Mouse (Mus musculus): ENCODE measurements around the gene Snrpa1. TPM values are rescaled to one million over a fixed set of nuclear protein-coding genes. Genes with fewer than 3 reads are reported as not detected.
"Not testable (repeated sequence)": the region's sequence is repeated elsewhere in the genome, so short reads cannot be mapped to it uniquely, and the experiment has no call there.

Snrpa1 gene
- polyA plus RNA-seq, 1 experiment from 2014 or later = 159 TPM

DNA sequence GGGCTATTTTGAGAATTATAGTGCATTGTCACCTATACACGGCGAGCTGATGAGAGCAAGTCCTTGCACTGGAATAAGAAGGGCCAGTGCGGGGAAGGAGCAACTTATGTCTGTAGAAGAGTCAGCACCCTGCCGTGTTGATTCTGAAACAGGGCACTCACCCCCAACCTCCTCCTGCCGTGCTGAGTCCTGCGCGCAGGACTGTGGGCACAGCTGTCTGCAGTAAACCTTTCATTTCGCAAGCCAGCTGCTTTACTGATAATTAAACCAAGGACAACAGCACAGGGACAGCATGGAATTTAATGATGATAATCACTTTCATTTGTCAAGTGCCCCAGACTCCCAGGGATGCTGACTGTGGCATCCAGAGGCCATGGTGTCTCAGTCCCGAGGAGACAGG is 14.2 kb upstream of the Snrpa1 start:
- no peak for ATAC-seq (ENCODE audit: low FRiP score, low TSS enrichment)
- Histone ChIP-seq H3K27me3 (ENCODE audit: insufficient read depth, low read length) (no peaks in the 10 kb centered on the region), H3K27ac (ENCODE audit: low read length) (no peak overlapping the region), H3K4me3 (ENCODE audit: low read length) (no peak overlapping the region), H3K9me3 (ENCODE audit: low read length) (no peaks in the 10 kb centered on the region), H3K4me2 (replicated peaks; ENCODE audit: low read depth, low read length) (no peak overlapping the region), H3K4me1 (ENCODE audit: insufficient read depth, low read length) (0 out of 2 replicates have a peak, but pooled peaks cover 2% of the 10 kb centered on the region), H3K9ac (replicated peaks; ENCODE audit: low read length) (no peak overlapping the region), H3K36me3 (ENCODE audit: insufficient read depth, low read length) (no peaks in the 10 kb centered on the region)
- 23% methylated on average over 9 of the region's 9 CpGs for WGBS

DNA sequence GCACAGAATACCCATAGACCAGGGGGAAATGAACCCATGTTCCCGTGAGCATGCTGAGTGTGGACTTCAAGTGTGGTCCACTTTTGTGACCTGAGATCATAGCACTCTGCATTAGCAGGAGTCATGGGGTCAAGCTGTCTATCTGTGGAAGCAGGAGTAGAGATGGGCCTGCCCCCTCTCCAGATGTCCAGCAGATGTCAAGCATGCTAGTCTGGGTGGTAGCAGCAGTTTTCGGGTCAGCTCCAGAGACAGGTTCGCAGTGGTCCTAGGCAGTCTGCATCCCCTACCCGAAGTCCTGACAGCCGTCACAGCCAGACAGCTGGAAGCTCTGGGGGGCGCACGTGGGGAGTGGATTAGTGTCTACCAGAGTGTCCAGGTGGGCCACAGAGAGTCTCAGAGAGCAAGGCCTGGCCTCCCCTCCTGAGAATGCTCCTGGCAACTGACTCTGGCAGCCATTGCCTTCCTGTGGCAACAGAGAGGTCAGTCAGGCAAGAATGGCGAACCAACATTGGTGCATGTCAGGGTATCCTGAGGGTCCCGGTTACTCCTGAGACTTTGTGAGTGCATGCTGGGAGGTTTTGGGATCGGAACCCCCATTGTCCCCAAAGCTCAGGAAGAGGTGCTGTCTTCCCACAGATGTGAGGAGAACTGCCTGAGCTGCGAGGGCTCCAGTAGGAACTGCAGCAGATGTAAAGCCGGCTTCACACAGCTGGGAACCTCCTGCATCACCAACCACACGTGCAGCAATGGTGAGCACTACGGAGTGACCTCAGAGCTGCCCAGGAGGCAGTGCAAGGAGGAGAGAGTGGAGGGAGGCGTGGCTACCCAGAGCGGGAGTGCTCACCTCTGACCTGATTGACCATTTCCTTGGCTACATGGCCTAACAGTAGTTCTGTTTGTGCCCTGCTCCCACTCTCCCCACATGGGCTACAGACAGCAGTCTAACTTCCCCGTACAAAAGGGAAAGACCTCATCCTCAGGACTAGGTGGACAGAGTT is 11.6 kb upstream of the Snrpa1 start:
- Histone ChIP-seq H3K36me3 (ENCODE audit: insufficient read depth, low read length) (no peaks in the 10 kb centered on the region), H3K27ac (ENCODE audit: low read length) (no peak overlapping the region), H3K4me3 (ENCODE audit: low read length) (no peak overlapping the region), H3K4me2 (replicated peaks; ENCODE audit: low read depth, low read length) (no peak overlapping the region), H3K4me1 (ENCODE audit: insufficient read depth, low read length) (0 out of 2 replicates have a peak, but pooled peaks cover 2% of the 10 kb centered on the region), H3K9ac (replicated peaks; ENCODE audit: low read length) (no peak overlapping the region), H3K9me3 (ENCODE audit: low read length) (no peaks in the 10 kb centered on the region), H3K27me3 (ENCODE audit: insufficient read depth, low read length) (no peaks in the 10 kb centered on the region)
- no peak for ATAC-seq (ENCODE audit: low FRiP score, low TSS enrichment)
- WGBS = 56% methylated on average over 17 of the region's 17 CpGs

DNA sequence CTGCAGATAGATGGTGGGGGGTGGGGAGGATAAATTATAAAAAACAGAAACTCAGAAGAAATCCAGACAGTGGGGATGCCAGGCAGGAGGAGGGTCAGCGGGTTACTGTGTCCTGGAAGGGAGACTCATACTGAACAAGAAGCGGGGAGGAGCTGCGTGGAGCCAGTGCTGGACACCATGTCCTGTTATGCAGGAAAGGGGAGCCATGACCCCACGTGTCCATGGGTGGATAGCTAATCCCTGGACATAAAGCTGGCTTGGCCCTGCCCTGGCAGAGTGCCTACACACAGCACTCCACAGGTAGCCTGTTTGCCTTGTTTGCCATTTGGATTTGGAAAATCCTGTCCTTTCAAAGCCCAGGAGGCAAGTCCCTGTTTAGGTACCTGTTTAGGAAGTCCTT is 10.8 kb upstream of the Snrpa1 start:
- Histone ChIP-seq H3K36me3 (ENCODE audit: insufficient read depth, low read length) (no peaks in the 10 kb centered on the region), H3K4me3 (ENCODE audit: low read length) (no peak overlapping the region), H3K4me1 (ENCODE audit: insufficient read depth, low read length) (0 out of 2 replicates have a peak, but pooled peaks cover 2% of the 10 kb centered on the region), H3K27me3 (ENCODE audit: insufficient read depth, low read length) (no peaks in the 10 kb centered on the region), H3K9me3 (ENCODE audit: low read length) (no peaks in the 10 kb centered on the region; the same call in 1 of the 2 replicates), H3K27ac (ENCODE audit: low read length) (no peak overlapping the region), H3K9ac (replicated peaks; ENCODE audit: low read length) (no peak overlapping the region), H3K4me2 (replicated peaks; ENCODE audit: low read depth, low read length) (no peak overlapping the region)
- ATAC-seq (ENCODE audit: low FRiP score, low TSS enrichment) = no peak
- 75% methylated on average over 4 of the region's 4 CpGs for WGBS

DNA sequence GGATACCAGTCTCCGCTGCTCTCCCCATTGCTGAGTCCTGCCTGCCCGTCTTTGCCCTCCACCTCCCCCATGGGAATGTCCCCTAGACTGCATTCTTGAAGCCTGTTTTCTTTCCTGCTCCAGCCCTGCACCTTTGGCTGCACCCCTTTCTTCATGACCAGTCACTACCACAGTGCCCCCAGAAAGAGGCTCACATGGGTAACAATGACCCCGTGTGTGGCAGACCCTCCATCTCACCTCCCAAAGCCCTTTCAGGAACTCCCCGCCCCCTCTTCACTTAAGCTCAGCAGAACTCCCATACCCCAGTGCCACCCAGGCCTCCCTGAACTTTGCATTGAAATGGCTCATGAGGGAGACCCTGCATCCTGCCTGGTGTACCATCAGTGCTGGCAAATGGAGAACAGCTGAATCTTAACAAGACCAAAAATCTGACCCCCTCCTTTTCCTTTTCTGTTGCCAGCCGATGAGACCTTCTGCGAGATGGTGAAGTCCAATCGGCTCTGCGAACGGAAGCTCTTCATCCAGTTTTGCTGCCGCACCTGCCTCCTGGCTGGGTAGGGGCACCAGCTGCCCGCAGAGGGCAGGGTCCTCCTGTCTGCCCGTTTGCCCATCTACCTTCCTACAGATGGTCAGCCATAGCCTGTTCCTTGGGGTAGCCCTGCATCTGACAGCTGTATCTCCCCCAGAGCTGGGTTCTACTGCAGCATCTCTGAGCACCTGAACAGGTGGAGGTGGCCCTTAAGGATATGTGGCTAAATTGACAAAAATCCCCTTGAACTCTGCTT is 10.2 kb upstream of the Snrpa1 start:
- H3K9ac ChIP-seq (replicated peaks; ENCODE audit: low read length) = no peak overlapping the region
- H3K4me1 ChIP-seq (ENCODE audit: insufficient read depth, low read length) = 0 out of 2 replicates have a peak, but pooled peaks cover 2% of the 10 kb centered on the region
- H3K4me2 ChIP-seq (replicated peaks; ENCODE audit: low read depth, low read length) = no peak overlapping the region
- H3K9me3 ChIP-seq (ENCODE audit: low read length) = no peaks in the 10 kb centered on the region; the same call in 1 of the 2 replicates
- H3K4me3 ChIP-seq (ENCODE audit: low read length) = no peak overlapping the region
- H3K27me3 ChIP-seq (ENCODE audit: insufficient read depth, low read length) = no peaks in the 10 kb centered on the region
- no peak overlapping the region for H3K27ac ChIP-seq (ENCODE audit: low read length)
- ATAC-seq (ENCODE audit: low FRiP score, low TSS enrichment) = no peak
- H3K36me3 ChIP-seq (ENCODE audit: insufficient read depth, low read length) = no peaks in the 10 kb centered on the region
- WGBS = 85% methylated on average over 12 of the region's 12 CpGs

DNA sequence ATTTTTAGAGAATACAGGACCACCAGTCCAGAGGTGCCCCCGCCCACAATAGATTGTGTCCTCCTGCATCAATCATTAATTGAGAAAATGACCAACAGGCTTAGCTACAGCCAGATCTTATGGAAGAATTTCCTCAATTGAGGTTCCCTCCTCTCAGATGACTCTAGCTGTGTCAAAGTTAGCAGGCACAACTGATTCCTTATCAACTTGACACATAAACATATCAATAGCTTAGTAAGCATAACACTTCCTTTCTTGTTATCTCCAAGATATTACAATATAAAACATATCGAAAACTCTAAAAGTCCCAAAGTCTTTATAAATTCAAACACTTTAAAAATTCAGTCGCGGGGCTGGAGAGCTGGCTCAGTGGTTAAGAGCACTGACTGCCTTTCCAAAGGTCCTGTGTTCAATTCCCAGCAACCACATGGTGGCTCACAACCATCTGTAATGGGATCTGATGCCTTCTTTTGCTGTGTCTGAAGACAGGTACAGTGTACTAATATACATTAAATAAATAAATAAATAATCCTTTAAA is 4.8 kb upstream of the Snrpa1 start:
- H3K36me3 ChIP-seq (ENCODE audit: insufficient read depth, low read length) = no peaks in the 10 kb centered on the region
- ATAC-seq (ENCODE audit: low FRiP score, low TSS enrichment) = no peak

DNA sequence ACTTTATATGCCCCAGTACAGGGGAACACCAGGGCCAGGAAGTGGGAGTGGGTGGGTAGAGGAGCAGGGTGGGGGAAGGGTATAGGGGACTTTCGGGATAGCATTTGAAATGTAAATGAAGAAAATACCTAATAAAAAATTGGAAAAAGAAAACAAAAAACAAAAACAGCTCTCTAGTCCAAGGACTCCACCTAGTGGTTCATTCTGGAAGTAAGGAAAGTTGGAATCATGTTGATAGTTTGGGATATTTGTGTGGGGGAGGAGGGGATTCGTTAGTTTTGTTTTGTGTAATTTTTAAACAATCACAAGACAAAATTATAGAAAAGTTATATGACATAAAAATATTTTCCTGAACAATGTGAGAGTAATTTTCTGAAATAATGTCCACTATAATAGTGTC is 3.4 kb upstream of the Snrpa1 start:
- H3K4me1 ChIP-seq (ENCODE audit: insufficient read depth, low read length); H3K4me3 ChIP-seq (ENCODE audit: low read length); ATAC-seq (ENCODE audit: low FRiP score, low TSS enrichment); H3K27ac ChIP-seq (ENCODE audit: low read length); H3K9me3 ChIP-seq (ENCODE audit: low read length); H3K27me3 ChIP-seq (ENCODE audit: insufficient read depth, low read length); H3K36me3 ChIP-seq (ENCODE audit: insufficient read depth, low read length); H3K4me2 ChIP-seq (replicated peaks; ENCODE audit: low read depth, low read length); H3K9ac ChIP-seq (replicated peaks; ENCODE audit: low read length): not testable (repeated sequence)
- 10% methylated on average over 2 of the region's 2 CpGs for WGBS

More for the DNA sequence above, 4.8 kb upstream of the Snrpa1 start:
- no peak overlapping the region for H3K9ac ChIP-seq (replicated peaks; ENCODE audit: low read length)
- no peak overlapping the region for H3K27ac ChIP-seq (ENCODE audit: low read length)
- no peaks in the 10 kb centered on the region; the same call in 1 of the 2 replicates for H3K9me3 ChIP-seq (ENCODE audit: low read length)
- H3K4me1 ChIP-seq (ENCODE audit: insufficient read depth, low read length) = no peaks in the 10 kb centered on the region
- H3K4me3 ChIP-seq (ENCODE audit: low read length) = no peak overlapping the region
- H3K27me3 ChIP-seq (ENCODE audit: insufficient read depth, low read length) = no peaks in the 10 kb centered on the region
- H3K4me2 ChIP-seq (replicated peaks; ENCODE audit: low read depth, low read length) = no peak overlapping the region
- WGBS = 93% methylated on average over 4 of the region's 4 CpGs

DNA sequence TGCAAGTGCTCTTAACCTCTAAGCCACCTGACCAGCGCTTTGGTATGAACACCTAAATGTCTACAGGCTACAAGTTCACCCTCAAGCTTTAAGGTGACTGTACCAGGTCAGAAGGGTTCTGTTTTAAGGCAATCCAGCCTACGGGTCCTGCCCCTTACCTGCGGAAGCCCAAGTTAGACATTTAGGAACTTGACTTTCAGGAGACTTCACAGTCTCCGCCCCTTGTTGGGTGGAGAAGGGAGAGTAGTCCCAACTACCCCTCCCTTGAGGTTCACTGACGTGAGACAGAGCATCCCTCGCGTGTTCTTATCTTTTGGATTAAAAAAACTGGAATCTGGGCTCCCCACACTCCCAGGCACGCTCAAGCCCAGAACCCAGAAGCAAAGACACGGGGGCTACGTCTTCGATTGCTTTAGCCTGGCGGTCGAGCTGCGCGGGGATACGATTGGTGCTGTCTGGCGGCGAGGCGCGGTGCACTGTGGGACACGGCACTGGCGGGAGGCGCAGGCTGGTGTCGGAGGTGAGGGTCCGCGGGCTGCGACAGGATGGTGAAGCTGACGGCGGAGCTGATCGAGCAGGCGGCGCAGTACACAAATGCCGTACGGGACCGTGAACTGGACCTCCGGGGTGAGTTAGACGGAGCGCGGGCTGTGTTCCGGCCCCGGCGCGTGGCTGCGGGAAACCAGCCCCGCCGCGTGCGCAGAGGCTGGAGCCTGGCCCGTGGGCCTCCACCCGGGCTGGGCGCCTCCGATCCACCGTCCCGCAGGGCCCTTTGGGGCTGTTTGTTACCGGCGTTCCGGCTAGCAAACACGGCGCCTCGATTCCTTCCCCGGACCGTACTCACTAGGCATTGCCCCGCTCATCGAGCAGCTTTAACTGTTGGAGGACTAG is 1.5 kb downstream of the Snrpa1 start:
- Histone ChIP-seq H3K4me1 (ENCODE audit: insufficient read depth, low read length) (peaks cover 15% of the 10 kb centered on the region), H3K9ac (replicated peaks; ENCODE audit: low read length) (peak overlapping the region; percentile 94), H3K4me2 (replicated peaks; ENCODE audit: low read depth, low read length) (peak overlapping the region; percentile 69), H3K36me3 (ENCODE audit: insufficient read depth, low read length) (peaks cover 11% of the 10 kb centered on the region), H3K27ac (ENCODE audit: low read length) (peak overlapping the region; percentile 76), H3K9me3 (ENCODE audit: low read length) (no peaks in the 10 kb centered on the region), H3K27me3 (ENCODE audit: insufficient read depth, low read length) (no peaks in the 10 kb centered on the region), H3K4me3 (ENCODE audit: low read length) (peak overlapping the region; percentile 94)
- WGBS = 0% methylated on average over 62 of the region's 64 CpGs
- peak; percentile 96 for ATAC-seq (ENCODE audit: low FRiP score, low TSS enrichment)

DNA sequence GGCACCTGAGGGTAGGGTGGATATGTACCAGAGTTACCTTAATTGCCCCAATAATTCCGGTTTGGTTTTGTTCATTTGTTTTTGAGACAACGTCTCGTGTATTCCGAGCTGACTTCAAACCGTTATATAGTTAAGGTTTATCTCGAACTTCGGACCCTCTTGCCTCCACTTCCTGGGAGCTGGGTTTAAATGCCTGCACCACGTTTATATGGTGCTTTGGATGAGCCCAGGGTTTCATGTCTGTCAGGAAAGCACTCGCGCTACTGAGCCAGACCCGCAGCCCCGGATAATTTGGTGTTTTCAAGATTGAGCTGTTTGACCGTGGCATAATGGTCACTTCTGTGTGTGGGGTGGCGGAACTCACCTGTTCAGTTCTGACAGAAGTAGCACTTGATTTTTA is 2.3 kb downstream of the Snrpa1 start:
- no peak overlapping the region for H3K27ac ChIP-seq (ENCODE audit: low read length)

DNA sequence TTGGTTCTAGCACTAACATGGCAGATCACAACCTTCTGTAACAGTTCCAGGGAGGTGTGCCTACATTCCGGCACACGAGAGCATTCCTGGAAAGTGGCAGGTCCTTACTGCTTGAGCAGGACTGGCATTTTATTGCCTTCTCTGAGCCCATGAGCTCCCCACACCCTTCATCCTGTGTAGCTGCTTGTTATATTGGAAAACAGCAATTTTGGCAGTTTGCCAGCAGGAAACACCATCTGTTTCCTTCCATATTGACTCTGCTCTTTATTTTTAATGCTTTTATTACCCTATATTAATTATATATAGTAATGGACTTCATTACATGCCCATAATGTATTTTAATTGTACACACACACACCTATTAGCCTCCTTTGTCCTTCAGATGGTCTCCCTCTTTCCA is 17.6 kb downstream of the Snrpa1 start:
- no peak overlapping the region for H3K9ac ChIP-seq (replicated peaks; ENCODE audit: low read length)
- H3K4me3 ChIP-seq (ENCODE audit: low read length) = no peak overlapping the region
- 0 out of 2 replicates have a peak overlapping the region, but pooled peaks have one; percentile 3 for H3K27ac ChIP-seq (ENCODE audit: low read length)
- peaks cover 20% of the 10 kb centered on the region for H3K4me1 ChIP-seq (ENCODE audit: insufficient read depth, low read length)
- no peaks in the 10 kb centered on the region for H3K27me3 ChIP-seq (ENCODE audit: insufficient read depth, low read length)
- 49% methylated on average over 2 of the region's 2 CpGs for WGBS
- H3K9me3 ChIP-seq (ENCODE audit: low read length) = no peaks in the 10 kb centered on the region
- no peak for ATAC-seq (ENCODE audit: low FRiP score, low TSS enrichment)
- no peak overlapping the region for H3K4me2 ChIP-seq (replicated peaks; ENCODE audit: low read depth, low read length)
- peaks cover 37% of the 10 kb centered on the region for H3K36me3 ChIP-seq (ENCODE audit: insufficient read depth, low read length)

More for the DNA sequence above, 2.3 kb downstream of the Snrpa1 start:
- Histone ChIP-seq H3K4me2 (replicated peaks; ENCODE audit: low read depth, low read length) (peak overlapping the region; percentile 69), H3K36me3 (ENCODE audit: insufficient read depth, low read length) (peaks cover 11% of the 10 kb centered on the region), H3K9ac (replicated peaks; ENCODE audit: low read length) (peak overlapping the region; percentile 94), H3K4me1 (ENCODE audit: insufficient read depth, low read length) (peaks cover 15% of the 10 kb centered on the region), H3K9me3 (ENCODE audit: low read length) (no peaks in the 10 kb centered on the region), H3K27me3 (ENCODE audit: insufficient read depth, low read length) (no peaks in the 10 kb centered on the region), H3K4me3 (ENCODE audit: low read length) (peak overlapping the region; percentile 94)
- WGBS = 1% methylated on average over 14 of the region's 14 CpGs
- ATAC-seq (ENCODE audit: low FRiP score, low TSS enrichment) = no peak
